Mouse (Mus musculus): ENCODE measurements around the gene D330045A20Rik. TPM values are rescaled to one million over a fixed set of nuclear protein-coding genes. Genes with fewer than 3 reads are reported as not detected.

Gene D330045A20Rik
- total and polyA plus RNA-seq, 2 experiments from 2014 or later, result 0.36 TPM; not detected in 1

GRCm38 (mm10) chrX:139482083-139482482 is 1.9 kb downstream of the D330045A20Rik start:
- ATAC-seq (ENCODE audit: insufficient read depth, low read depth) (no peak), DNase-seq (ENCODE audit: low spot score) (no peak)
- Histone ChIP-seq H3K9ac (replicated peaks; ENCODE audit: low read depth, low read length) (no peak overlapping the region), H3K4me2 (ENCODE audit: low read depth, low read length) (no peak overlapping the region), H3K4me3 (ENCODE audit: low read depth, low read length) (no peak overlapping the region), H3K4me1 (ENCODE audit: control insufficient read depth, insufficient read depth) (no peaks in the 10 kb centered on the region), H3K27me3 (ENCODE audit: control insufficient read depth, insufficient read depth, low read length) (no peaks in the 10 kb centered on the region), H3K36me3 (replicated peaks; ENCODE audit: control insufficient read depth, insufficient read depth, low read length) (no peaks in the 10 kb centered on the region), H3K9me3 (replicated peaks; ENCODE audit: control insufficient read depth, low read length) (no peaks in the 10 kb centered on the region), H3K27ac (ENCODE audit: low read depth) (no peak overlapping the region)
- TF ChIP-seq CTCF (IDR thresholded peaks at IDR 0.05; ENCODE audit: low read depth), result no peak
- TF ChIP-seq EP300 (IDR thresholded peaks at IDR 0.05; ENCODE audit: low read depth), result no peak
- 43% methylated on average over 7 of the region's 7 CpGs for WGBS

GRCm38 (mm10) chrX:139484974-139485373 is 4.8 kb downstream of the D330045A20Rik start:
- WGBS, result 74% methylated on average over 1 of the region's 1 CpGs
- Histone ChIP-seq H3K27me3 (ENCODE audit: control insufficient read depth, insufficient read depth, low read length) (no peaks in the 10 kb centered on the region), H3K4me2 (ENCODE audit: low read depth, low read length) (no peak overlapping the region), H3K4me1 (ENCODE audit: control insufficient read depth, insufficient read depth) (no peaks in the 10 kb centered on the region), H3K9me3 (replicated peaks; ENCODE audit: control insufficient read depth, low read length) (no peaks in the 10 kb centered on the region), H3K4me3 (ENCODE audit: low read depth, low read length) (no peak overlapping the region), H3K9ac (replicated peaks; ENCODE audit: low read depth, low read length) (no peak overlapping the region), H3K36me3 (replicated peaks; ENCODE audit: control insufficient read depth, insufficient read depth, low read length) (no peaks in the 10 kb centered on the region), H3K27ac (ENCODE audit: low read depth) (no peak overlapping the region)
- DNase-seq (ENCODE audit: low spot score) (no peak), ATAC-seq (ENCODE audit: insufficient read depth, low read depth) (no peak)
- no peak for TF ChIP-seq EP300 (IDR thresholded peaks at IDR 0.05; ENCODE audit: low read depth)
- no peak for TF ChIP-seq CTCF (IDR thresholded peaks at IDR 0.05; ENCODE audit: low read depth)

GRCm38 (mm10) chrX:139516156-139516555 is 36.0 kb downstream of the D330045A20Rik start:
- WGBS, result 77% methylated on average over 2 of the region's 2 CpGs
- Histone ChIP-seq H3K4me1 (ENCODE audit: control insufficient read depth, insufficient read depth) (no peaks in the 10 kb centered on the region), H3K36me3 (replicated peaks; ENCODE audit: control insufficient read depth, insufficient read depth, low read length) (no peaks in the 10 kb centered on the region), H3K9ac (replicated peaks; ENCODE audit: low read depth, low read length) (no peak overlapping the region), H3K4me3 (ENCODE audit: low read depth, low read length) (no peak overlapping the region), H3K9me3 (replicated peaks; ENCODE audit: control insufficient read depth, low read length) (no peaks in the 10 kb centered on the region), H3K4me2 (ENCODE audit: low read depth, low read length) (no peak overlapping the region), H3K27me3 (ENCODE audit: control insufficient read depth, insufficient read depth, low read length) (no peaks in the 10 kb centered on the region), H3K27ac (ENCODE audit: low read depth) (no peak overlapping the region)
- DNase-seq (ENCODE audit: low spot score) (no peak), ATAC-seq (ENCODE audit: insufficient read depth, low read depth) (no peak)
- TF ChIP-seq EP300 (IDR thresholded peaks at IDR 0.05; ENCODE audit: low read depth) (no peak), CTCF (IDR thresholded peaks at IDR 0.05; ENCODE audit: low read depth) (no peak)

DNA sequence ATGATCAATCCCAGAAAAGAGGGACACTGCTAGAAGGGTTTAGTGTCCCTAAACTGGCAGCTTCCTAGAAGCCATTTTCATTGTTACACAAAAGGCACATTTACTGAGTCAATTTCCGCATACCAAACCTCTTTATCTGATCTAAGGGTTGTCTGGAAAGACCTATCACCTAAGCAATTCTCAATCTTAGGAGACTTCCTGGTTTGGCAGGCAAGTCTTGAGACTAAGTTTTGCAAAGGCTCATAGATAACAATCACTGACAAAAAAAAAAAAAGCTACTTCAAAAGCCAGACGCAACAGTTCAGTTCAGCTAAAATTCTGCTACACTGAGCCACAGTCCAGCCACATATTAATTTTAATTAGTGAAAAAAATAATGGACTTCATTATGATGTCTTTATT is 39.1 kb downstream of the D330045A20Rik start:
- Histone ChIP-seq H3K9ac (replicated peaks; ENCODE audit: low read depth, low read length) (no peak overlapping the region), H3K4me3 (ENCODE audit: low read depth, low read length) (no peak overlapping the region), H3K36me3 (replicated peaks; ENCODE audit: control insufficient read depth, insufficient read depth, low read length) (no peaks in the 10 kb centered on the region), H3K4me1 (ENCODE audit: control insufficient read depth, insufficient read depth) (no peaks in the 10 kb centered on the region), H3K27ac (ENCODE audit: low read depth) (no peak overlapping the region), H3K27me3 (ENCODE audit: control insufficient read depth, insufficient read depth, low read length) (no peaks in the 10 kb centered on the region), H3K9me3 (replicated peaks; ENCODE audit: control insufficient read depth, low read length) (no peaks in the 10 kb centered on the region), H3K4me2 (ENCODE audit: low read depth, low read length) (no peak overlapping the region)
- TF ChIP-seq CTCF (IDR thresholded peaks at IDR 0.05; ENCODE audit: low read depth) (no peak), EP300 (IDR thresholded peaks at IDR 0.05; ENCODE audit: low read depth) (no peak)
- no peak for ATAC-seq (ENCODE audit: insufficient read depth, low read depth)
- 73% methylated on average over 2 of the region's 2 CpGs for WGBS
- no peak for DNase-seq (ENCODE audit: low spot score)

DNA sequence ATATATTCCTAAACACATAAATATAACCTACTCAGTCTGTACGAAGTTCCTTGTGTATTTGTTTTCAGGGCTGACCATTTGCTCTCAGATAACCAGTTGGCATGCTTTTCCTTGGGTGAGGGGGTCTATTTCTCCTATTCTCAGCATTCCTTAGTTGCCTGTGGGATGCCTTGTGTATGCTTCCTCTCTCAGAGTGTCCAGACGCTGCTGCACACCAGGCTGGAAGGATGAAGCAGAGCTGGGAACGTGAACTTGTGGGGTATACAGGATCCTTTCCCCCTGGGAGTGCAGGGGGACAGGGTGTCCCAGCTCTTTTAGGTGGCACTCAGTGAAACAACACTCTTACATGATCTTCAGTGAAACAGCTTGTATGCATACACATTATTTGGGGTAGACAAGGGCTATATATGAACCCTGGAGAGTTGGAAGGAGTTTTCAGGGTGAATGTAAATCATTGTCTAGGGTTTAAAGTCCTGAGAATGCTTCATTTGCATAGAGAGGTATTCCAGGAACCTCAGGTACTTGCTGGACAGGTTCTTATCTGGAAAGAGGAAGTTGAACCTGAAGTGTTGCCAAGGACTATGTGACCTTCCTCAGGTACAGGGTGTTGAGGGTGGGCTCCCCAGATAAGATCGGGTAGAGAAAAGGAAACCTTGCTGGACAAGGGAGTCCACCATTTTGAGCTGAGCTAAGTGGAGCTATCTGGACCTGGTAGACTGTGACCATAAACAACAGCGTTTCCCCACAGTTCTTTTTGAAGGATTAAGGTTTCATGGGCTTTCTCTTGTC is 44.3 kb downstream of the D330045A20Rik start:
- no peak for DNase-seq (ENCODE audit: low spot score)
- no peak for ATAC-seq (ENCODE audit: insufficient read depth, low read depth)
- Histone ChIP-seq H3K9ac (replicated peaks; ENCODE audit: low read depth, low read length) (no peak overlapping the region), H3K4me3 (ENCODE audit: low read depth, low read length) (no peak overlapping the region), H3K4me1 (ENCODE audit: control insufficient read depth, insufficient read depth) (no peaks in the 10 kb centered on the region), H3K27ac (ENCODE audit: low read depth) (no peak overlapping the region), H3K27me3 (ENCODE audit: control insufficient read depth, insufficient read depth, low read length) (no peaks in the 10 kb centered on the region), H3K4me2 (ENCODE audit: low read depth, low read length) (no peak overlapping the region), H3K9me3 (replicated peaks; ENCODE audit: control insufficient read depth, low read length) (no peaks in the 10 kb centered on the region), H3K36me3 (replicated peaks; ENCODE audit: control insufficient read depth, insufficient read depth, low read length) (no peaks in the 10 kb centered on the region)
- WGBS, result 50% methylated on average over 5 of the region's 5 CpGs
- no peak for TF ChIP-seq CTCF (IDR thresholded peaks at IDR 0.05; ENCODE audit: low read depth)
- no peak for TF ChIP-seq EP300 (IDR thresholded peaks at IDR 0.05; ENCODE audit: low read depth)

DNA sequence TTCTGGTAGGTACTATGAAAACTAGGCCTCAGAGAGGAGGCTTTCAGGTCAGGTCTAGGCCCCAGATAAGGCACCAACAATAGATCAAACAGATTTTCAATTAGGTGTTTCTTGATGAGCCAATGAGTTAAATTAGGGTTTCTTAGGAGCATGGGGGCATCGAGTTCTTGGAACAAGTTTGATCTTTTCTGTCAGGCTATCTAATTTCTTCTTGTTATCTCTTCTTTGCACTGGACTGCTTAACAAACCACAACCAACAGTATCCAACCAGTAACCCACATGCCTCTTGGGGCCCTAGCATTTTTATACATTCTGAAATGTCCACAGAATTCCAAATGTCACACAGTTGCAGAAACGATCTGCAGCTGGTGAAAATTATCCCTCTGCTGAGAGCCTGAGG is 45.6 kb downstream of the D330045A20Rik start:
- Histone ChIP-seq H3K27ac (ENCODE audit: low read depth) (no peak overlapping the region), H3K27me3 (ENCODE audit: control insufficient read depth, insufficient read depth, low read length) (no peaks in the 10 kb centered on the region), H3K4me3 (ENCODE audit: low read depth, low read length) (no peak overlapping the region), H3K36me3 (replicated peaks; ENCODE audit: control insufficient read depth, insufficient read depth, low read length) (no peaks in the 10 kb centered on the region), H3K9ac (replicated peaks; ENCODE audit: low read depth, low read length) (no peak overlapping the region), H3K9me3 (replicated peaks; ENCODE audit: control insufficient read depth, low read length) (no peaks in the 10 kb centered on the region), H3K4me1 (ENCODE audit: control insufficient read depth, insufficient read depth) (no peaks in the 10 kb centered on the region), H3K4me2 (ENCODE audit: low read depth, low read length) (no peak overlapping the region)
- DNase-seq (ENCODE audit: low spot score), result no peak
- no peak for TF ChIP-seq EP300 (IDR thresholded peaks at IDR 0.05; ENCODE audit: low read depth)
- TF ChIP-seq CTCF (IDR thresholded peaks at IDR 0.05; ENCODE audit: low read depth), result no peak
- ATAC-seq (ENCODE audit: insufficient read depth, low read depth), result no peak
- 69% methylated on average over 2 of the region's 2 CpGs for WGBS
